Mouse (Mus musculus): ENCODE measurements at regions not wholly inside any gene's neighbourhood (a gene's known extent, or its start where the extent isn't known, plus 50 kb on each side); places are given as distances from the start of the nearest gene placed in this dataset.

DNA sequence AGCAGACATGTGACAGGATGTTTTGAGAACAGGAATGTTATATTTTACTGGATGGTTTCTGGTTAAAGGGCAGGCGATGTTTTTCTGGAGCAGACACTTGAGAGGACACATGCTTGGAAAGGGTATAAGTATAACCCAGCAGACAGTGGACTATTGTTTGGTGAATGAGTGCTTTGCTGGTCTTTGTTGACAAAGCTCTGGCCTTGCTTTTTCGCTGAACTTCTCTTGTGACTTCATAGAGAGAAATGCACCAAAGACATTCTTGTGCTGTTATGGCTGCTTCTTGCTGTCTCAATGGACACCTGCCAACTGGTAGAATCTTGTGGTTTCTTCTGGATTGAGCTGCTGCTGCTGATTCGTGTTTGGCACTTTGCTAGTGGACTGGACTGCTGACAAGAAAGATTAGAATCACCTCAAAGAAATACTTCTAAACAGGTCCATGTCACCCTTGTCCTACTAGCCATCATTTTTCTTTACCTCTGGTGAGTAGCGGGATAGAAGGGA, 612.1 kb downstream of the Cypt12 start:
- no peak for TF ChIP-seq CTCF (IDR thresholded peaks at IDR 0.05)
- no peak for TF ChIP-seq POLR2A (IDR thresholded peaks at IDR 0.05; ENCODE audit: insufficient read depth, low read depth, low read length)
- TF ChIP-seq EP300 (IDR thresholded peaks at IDR 0.05; ENCODE audit: insufficient read depth, low read depth, low read length), result no peak
